Mouse (Mus musculus) E14TG2a.4 (cell line): Measurements from ENCODE around the gene Adgb.
"Not testable (repeated sequence)": the region's sequence is repeated elsewhere in the genome, so short reads cannot be mapped to it uniquely, and the experiment has no call there.

Experiments
- H3K27me3 ChIP-seq: 2 replicates; pipeline ENCODE4 v1.6.1; 2014; ENCODE audit warnings: low read length, control low read depth; ENCODE audit not compliant: insufficient read depth
- H3K36me3 ChIP-seq: 2 replicates; pipeline ENCODE4 v1.6.1; 2014; ENCODE audit warnings: low read length, control low read depth; ENCODE audit not compliant: insufficient read depth
- H3K4me1 ChIP-seq: replicated peaks from 2 replicates; pipeline ENCODE4 v1.6.1; 2014; ENCODE audit warnings: low read depth, low read length, control low read depth
- H3K4me3 ChIP-seq: replicated peaks from 2 replicates; pipeline ENCODE4 v1.5.1; 2014; ENCODE audit warnings: mild to moderate bottlenecking, low read length
- H3K9me3 ChIP-seq: 2 replicates; pipeline ENCODE4 v1.6.1; 2014; ENCODE audit warnings: low read length, control low read depth
- CTCF ChIP-seq: conservative IDR thresholded peaks from 2 replicates; pipeline ENCODE4 v1.5.1; 2014; ENCODE audit warnings: low read length
- NANOG ChIP-seq: IDR thresholded peaks from 2 replicates; pipeline ENCODE4 v1.6.1; 2014; ENCODE audit warnings: borderline replicate concordance, low read length, mixed read lengths
- POU5F1 ChIP-seq: IDR thresholded peaks from 2 replicates; pipeline ENCODE4 v1.6.1; 2014; ENCODE audit warnings: low read length, borderline replicate concordance

Gene Adgb

DNA sequence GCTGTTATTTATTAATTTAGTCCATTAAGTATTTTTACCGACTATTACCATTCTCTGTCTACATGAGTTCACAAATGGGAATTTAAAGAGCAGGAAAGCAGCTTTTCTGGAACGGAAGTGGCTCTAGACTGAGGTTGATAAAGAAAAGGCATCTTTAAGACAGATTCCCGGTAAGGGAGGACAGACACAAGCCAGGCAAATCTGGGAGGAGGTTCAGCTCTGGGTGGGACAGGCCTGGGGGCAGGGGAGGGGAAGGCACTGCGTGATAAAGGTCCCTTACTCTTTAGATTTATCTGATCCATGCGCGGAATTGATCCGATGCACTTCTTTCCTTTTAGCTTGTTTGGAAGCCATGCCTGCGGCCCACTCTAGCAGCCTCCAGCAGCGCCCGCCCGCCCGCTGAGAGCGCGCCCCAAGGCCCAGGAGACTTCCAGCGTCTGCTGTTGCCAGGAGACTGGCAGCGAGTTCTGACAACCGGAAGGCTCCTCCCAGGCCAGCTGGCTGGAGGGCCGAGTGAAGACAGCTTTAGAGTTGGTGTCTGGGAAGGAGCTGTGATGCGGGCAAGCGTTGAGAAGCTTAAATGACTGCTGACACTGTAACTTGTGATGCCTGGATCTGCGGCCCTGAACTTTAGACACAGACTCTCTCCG, at the start of gene Adgb:
TSS of gene Adgb (minus strand) at position 366 of the 650 bp plus-strand sequence.
- Histone ChIP-seq H3K36me3 (no peaks in the 10 kb centered on the region), H3K27me3 (no peaks in the 10 kb centered on the region), H3K4me3 (peak within 1 kb of the TSS; percentile 41), H3K9me3 (no peaks in the 10 kb centered on the region), H3K4me1 (peaks cover 20% of the 10 kb centered on the region)
- TF ChIP-seq CTCF (no peak), NANOG (no peak)

DNA sequence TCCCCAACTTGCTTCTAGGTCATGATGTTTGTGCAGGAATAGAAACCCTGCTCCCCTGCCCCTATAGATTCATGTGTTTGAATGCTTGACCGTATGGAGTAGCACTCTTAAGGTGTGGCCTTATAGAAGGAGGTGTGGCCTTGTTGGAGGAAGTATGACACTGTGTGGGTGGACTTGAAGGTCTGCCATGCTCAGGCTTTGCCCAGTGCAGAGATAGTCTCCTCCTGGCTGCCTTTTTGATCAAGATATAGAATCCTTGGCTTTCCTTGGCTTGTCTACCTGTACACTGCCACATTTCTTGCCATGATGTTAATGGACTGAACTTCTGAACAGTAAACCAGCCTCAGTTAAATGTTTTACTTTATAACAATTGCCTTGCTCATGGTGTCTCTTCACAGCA, 8.0 kb upstream of the Adgb start:
- Histone ChIP-seq H3K4me3 (no peak overlapping the region), H3K27me3 (no peaks in the 10 kb centered on the region), H3K4me1 (peaks cover 12% of the 10 kb centered on the region), H3K36me3 (no peaks in the 10 kb centered on the region), H3K9me3 (peaks cover 9% of the 10 kb centered on the region; the same call in 1 of the 2 replicates)
- TF ChIP-seq POU5F1 (no peak), CTCF (no peak)

DNA sequence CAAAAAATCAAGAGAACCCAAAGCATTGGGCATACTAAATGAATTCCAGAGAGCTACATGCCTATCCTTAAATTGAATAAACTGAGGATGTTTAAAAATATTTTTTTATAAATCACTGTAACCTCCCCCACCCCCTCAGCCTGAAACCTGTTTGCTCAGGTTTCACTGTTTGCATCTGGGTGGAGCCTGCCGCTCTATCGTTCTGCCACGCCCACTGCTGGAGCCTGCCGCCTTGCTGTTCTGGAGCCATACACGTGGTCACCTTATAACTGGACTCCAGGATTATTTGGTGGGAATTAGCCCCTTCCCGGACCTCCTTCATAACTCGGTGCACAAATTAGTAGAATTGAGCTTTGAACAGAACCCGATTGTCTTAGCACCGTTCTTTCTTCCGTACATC, 5.3 kb upstream of the Adgb start:
- H3K36me3 ChIP-seq, H3K9me3 ChIP-seq, H3K4me3 ChIP-seq, H3K27me3 ChIP-seq: not testable (repeated sequence)
- peaks cover 21% of the 10 kb centered on the region for H3K4me1 ChIP-seq

DNA sequence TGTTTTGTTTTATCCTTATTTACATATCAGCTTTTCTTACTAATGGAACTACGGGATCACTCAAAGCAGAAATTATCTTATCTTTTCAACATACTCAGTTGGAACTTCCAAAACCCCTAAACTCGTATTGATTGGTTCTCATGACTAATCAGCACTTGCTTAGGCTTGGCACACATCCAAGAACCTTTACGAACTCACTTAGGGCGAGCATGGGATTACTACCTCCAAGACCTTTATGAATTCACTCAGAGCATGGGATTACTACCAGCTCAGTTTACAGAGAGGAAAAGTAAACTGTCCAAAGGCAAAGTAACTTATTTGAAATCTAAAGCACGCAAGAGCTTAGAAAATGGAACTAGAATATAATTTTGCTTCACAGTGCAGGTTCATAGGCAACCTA, 4.8 kb upstream of the Adgb start:
- no peaks in the 10 kb centered on the region for H3K36me3 ChIP-seq
- H3K9me3 ChIP-seq, result peaks cover 9% of the 10 kb centered on the region; the same call in 1 of the 2 replicates
- H3K4me1 ChIP-seq, result peaks cover 25% of the 10 kb centered on the region
- TF ChIP-seq POU5F1, result no peak
- TF ChIP-seq CTCF, result no peak
- TF ChIP-seq NANOG, result no peak
- no peaks in the 10 kb centered on the region for H3K27me3 ChIP-seq
- H3K4me3 ChIP-seq, result no peak overlapping the region

DNA sequence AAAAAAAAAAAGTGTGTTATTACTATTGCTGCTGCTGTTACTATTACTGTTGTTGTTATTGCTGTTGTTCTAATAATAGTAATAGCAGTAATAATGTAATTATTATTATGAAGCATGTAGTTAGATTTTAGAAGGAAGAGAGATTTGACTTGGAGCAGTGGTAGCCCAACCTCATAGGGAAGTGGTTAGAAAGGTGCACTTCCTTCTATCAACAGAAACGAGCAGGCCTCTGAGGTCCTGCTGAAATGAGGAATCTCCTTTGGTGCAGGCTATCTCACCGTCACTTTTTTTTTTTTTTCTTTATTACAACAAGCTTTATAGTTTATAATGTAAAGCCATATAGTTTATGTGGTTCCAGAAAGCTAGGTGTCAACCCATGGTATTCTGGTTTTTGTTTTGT, 4.4 kb upstream of the Adgb start:
- peaks cover 9% of the 10 kb centered on the region; the same call in 1 of the 2 replicates for H3K9me3 ChIP-seq
- no peak for TF ChIP-seq CTCF
- no peak for TF ChIP-seq POU5F1
- no peak for TF ChIP-seq NANOG
- no peaks in the 10 kb centered on the region for H3K36me3 ChIP-seq
- H3K4me1 ChIP-seq, result peaks cover 27% of the 10 kb centered on the region
- no peaks in the 10 kb centered on the region for H3K27me3 ChIP-seq
- no peak overlapping the region for H3K4me3 ChIP-seq

DNA sequence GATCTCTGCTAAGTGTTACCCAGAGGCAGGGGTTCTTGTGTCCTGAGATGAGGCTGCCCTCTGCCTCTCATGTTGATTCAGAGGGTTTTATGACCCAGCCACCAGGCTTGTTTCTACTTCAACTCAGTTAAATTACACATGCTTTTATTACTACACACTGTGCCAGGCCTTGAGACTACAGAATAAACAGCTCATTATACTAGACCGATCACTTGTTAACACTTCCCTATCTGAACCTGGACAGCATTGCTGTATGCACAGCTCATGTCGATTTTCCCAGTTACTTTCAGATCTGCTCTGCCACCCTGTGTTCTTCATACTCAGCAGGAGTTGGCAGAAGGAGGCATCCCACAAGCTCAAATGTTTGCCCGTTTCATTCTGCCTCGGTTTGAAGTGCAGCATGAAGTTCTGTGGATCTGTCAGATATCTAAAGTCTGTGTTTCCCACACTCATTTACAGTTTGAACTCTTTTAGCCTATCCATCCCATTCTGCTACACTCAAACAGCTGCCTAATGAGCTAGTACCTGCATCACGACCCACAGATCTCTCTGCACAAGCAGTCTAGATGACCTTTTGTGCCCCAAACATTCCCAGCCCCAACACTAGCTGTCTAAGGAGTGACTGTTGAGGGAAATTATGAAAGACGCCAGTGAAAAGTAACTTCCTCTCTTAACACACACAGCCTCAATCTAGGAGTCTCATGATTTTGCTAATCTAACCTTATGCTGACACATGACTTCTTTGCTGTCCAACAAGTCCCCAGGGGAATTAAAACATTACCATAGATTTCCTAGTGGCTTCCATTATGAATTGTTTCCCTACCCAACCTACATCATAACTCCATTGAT, 3.2 kb downstream of the Adgb start:
- peaks cover 8% of the 10 kb centered on the region for H3K4me1 ChIP-seq
- no peaks in the 10 kb centered on the region for H3K36me3 ChIP-seq
- no peaks in the 10 kb centered on the region for H3K9me3 ChIP-seq
- no peak overlapping the region for H3K4me3 ChIP-seq
- TF ChIP-seq CTCF, result no peak
- 0 out of 2 replicates have a peak, but pooled peaks cover 2% of the 10 kb centered on the region for H3K27me3 ChIP-seq

DNA sequence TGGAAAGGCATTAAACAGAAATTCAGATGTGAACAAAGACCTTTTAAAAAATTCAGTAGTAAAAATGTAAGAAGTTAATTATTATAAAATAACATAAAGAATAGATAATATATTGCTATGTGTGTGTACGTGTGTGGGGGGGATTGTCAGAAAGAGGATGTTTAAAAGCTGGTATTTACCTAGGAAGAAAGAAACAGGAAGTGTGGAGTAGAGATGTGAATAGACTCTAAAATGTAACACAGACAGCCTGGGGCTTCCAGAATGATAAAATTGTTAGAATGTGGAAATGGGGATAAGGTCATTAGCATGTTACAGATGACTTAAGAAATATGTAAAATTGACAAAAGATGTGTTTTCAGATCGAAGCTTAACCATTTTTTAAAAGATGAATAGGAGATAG, 12.0 kb downstream of the Adgb start:
- H3K4me3 ChIP-seq, result no peak overlapping the region
- TF ChIP-seq CTCF (no peak), POU5F1 (no peak), NANOG (no peak)
- peaks cover 3% of the 10 kb centered on the region; the same call in 1 of the 2 replicates for H3K4me1 ChIP-seq
- no peaks in the 10 kb centered on the region for H3K9me3 ChIP-seq
- H3K27me3 ChIP-seq, result 0 out of 2 replicates have a peak, but pooled peaks cover 2% of the 10 kb centered on the region
- H3K36me3 ChIP-seq, result no peaks in the 10 kb centered on the region

DNA sequence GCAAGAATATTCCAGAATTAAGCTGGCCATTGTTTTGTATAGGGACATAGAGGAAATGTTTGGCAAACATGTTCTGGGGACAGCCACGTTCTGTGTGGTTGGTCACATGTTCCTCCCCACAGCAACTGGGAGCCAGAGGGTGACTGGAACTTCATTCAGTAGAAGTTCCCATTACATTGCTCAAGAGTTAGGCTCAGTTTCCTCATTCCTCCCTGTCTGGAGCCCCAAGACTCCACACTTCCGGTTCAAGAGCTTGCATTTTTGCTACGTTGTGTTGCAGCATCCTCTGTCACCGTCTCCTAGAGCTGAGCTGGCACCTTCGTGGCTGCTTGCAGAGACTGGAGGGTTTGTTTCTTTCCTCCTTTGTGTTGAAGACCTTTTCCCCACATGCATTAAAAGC, 15.1 kb downstream of the Adgb start:
- no peak overlapping the region for H3K4me3 ChIP-seq
- peaks cover 3% of the 10 kb centered on the region; the same call in 1 of the 2 replicates for H3K4me1 ChIP-seq
- no peaks in the 10 kb centered on the region for H3K9me3 ChIP-seq
- no peaks in the 10 kb centered on the region for H3K36me3 ChIP-seq
- TF ChIP-seq POU5F1, result no peak
- TF ChIP-seq NANOG, result no peak
- TF ChIP-seq CTCF, result no peak
- no peaks in the 10 kb centered on the region for H3K27me3 ChIP-seq

DNA sequence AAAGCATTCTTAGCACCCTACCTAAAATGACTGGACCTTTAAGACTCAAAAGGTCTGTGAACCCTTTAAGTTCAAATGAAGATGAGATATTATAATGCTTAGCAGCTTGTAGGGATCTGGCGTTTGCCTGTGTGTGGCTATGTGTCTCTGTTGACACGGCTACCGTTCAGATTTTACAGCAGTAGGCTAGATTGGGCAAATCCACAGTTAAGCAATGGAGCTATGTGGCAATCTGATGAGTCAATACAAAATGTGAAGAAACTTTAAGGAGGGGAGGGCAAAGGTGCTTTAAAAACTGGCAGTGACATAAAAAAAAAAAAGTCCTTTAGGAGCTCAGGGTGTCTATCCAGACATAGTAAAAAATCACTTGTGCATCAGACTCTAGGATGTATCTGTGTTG, 23.1 kb downstream of the Adgb start:
- no peaks in the 10 kb centered on the region for H3K4me1 ChIP-seq
- no peaks in the 10 kb centered on the region for H3K36me3 ChIP-seq
- no peak overlapping the region for H3K4me3 ChIP-seq
- H3K9me3 ChIP-seq, result no peaks in the 10 kb centered on the region
- H3K27me3 ChIP-seq, result no peaks in the 10 kb centered on the region
- no peak for TF ChIP-seq CTCF
- no peak for TF ChIP-seq POU5F1
- TF ChIP-seq NANOG, result no peak
